Mouse (Mus musculus) liver, embryonic 14.5 days (tissue): Measurements from ENCODE around the gene Scn11a.

Source experiments
- CTCF ChIP-seq: IDR thresholded peaks from 2 replicates; pipeline ENCODE4 v1.5.1; 2016; ENCODE audit warnings: antibody characterized with exemption, low read depth, control low read depth
- EP300 ChIP-seq: IDR thresholded peaks from 2 replicates; pipeline ENCODE4 v1.6.1; 2016; ENCODE audit warnings: antibody characterized with exemption, low read depth

DNA sequence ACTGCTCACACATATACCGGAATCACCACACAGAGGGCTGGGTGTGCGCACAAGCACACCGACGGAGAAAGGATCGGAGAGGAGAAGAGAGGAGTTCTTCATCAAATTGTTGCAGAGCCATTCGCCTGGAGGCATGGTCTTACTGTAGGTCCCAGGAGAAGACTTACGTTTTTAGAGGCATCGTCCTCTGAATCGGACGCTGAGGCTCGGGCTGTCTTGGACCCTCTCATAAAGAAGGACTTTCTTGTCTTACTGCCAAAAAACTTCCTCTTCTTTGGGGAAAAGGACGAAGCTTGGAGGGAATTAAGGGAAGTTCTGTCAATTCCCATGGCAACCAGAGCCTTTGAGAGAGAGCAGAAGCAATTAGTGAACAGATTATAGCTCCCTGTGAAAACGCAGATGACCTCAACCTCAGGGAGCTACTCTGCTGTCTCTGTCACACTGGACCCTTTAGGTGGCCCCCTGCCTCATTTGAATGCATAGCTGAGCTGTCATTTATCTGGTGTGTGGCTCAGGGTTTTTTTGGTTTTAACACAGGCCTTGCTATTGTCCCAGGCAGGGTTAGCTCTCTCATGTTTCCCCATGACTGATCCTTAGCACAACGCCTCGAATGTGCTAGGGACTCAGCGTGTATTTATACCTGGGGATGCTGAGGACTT lies 22.0 kb downstream of the Scn11a start:
- TF ChIP-seq CTCF (no peak), EP300 (no peak)
